Mouse (Mus musculus): ENCODE measurements around the gene Eif4enif1. TPM values are rescaled to one million over a fixed set of nuclear protein-coding genes. Genes with fewer than 3 reads are reported as not detected.

Gene Eif4enif1
- total RNA-seq, 2 experiments from 2014 or later = 41.5 to 43.0 TPM

GRCm38 (mm10) chr11:3265291-3266078 lies 63.3 kb downstream of the Eif4enif1 start:
- DNase-seq = peak in 1 of 2 experiments; percentile 20
- intact Hi-C loops (cut with DNase I) = loop anchor here (1.0 kb wide), 1 partner anchor 25 kb away; no protein-coding TSS in a partner anchor

- intact Hi-C loops (cut with DNase I) = loop anchor here (1.0 kb wide), 1 partner anchor 24 kb away; no protein-coding TSS in a partner anchor
- DNase-seq = peak; percentile 96 to 97
Measured at GRCm38 (mm10) chr11:3266079-3266685, 64.0 kb downstream of the Eif4enif1 start, which contains the start of gene Drg1. Gene Drg1 (minus strand): TSS chr11:3266415.

GRCm38 (mm10) chr11:3267133-3267532 lies 64.9 kb downstream of the Eif4enif1 start:
- no peak for DNase-seq
- intact Hi-C loops (cut with DNase I) = no loop called here

GRCm38 (mm10) chr11:3269241-3269640 lies 67.0 kb downstream of the Eif4enif1 start:
- intact Hi-C loops (cut with DNase I) = no loop called here
- no peak for DNase-seq

GRCm38 (mm10) chr11:3278351-3278750 lies 76.2 kb downstream of the Eif4enif1 start:
- DNase-seq = no peak
- intact Hi-C loops (cut with DNase I) = no loop called here

- no peak for DNase-seq
- intact Hi-C loops (cut with DNase I) = no loop called here
Measured at GRCm38 (mm10) chr11:3279729-3280128, 77.5 kb downstream of the Eif4enif1 start.

GRCm38 (mm10) chr11:3282887-3283286 lies 80.7 kb downstream of the Eif4enif1 start:
- no peak for DNase-seq
- intact Hi-C loops (cut with DNase I) = no loop called here

- intact Hi-C loops (cut with DNase I) = no loop called here
Measured at GRCm38 (mm10) chr11:3283645-3284044, 81.5 kb downstream of the Eif4enif1 start.

GRCm38 (mm10) chr11:3285940-3286339 lies 83.7 kb downstream of the Eif4enif1 start:
- DNase-seq = no peak
- intact Hi-C loops (cut with DNase I) = no loop called here

More at GRCm38 (mm10) chr11:3283645-3284044, 81.5 kb downstream of the Eif4enif1 start:
- DNase-seq = no peak

GRCm38 (mm10) chr11:3287131-3287530 lies 84.9 kb downstream of the Eif4enif1 start:
- intact Hi-C loops (cut with DNase I) = no loop called here
- no peak for DNase-seq

- intact Hi-C loops (cut with DNase I) = no loop called here
- DNase-seq = no peak
Measured at GRCm38 (mm10) chr11:3287921-3288320, 85.7 kb downstream of the Eif4enif1 start.

- peak in 1 of 2 experiments; percentile 38 for DNase-seq
- intact Hi-C loops (cut with DNase I) = no loop called here
Measured at GRCm38 (mm10) chr11:3288521-3289301, 86.5 kb downstream of the Eif4enif1 start, which contains the start of gene Patz1. Gene Patz1 (plus strand): TSS chr11:3288874.

GRCm38 (mm10) chr11:3289302-3289802 lies 87.2 kb downstream of the Eif4enif1 start:
- intact Hi-C loops (cut with DNase I) = no loop called here
- peak; percentile 78 to 79 for DNase-seq

- peak; percentile 88 to 89 for DNase-seq
- intact Hi-C loops (cut with DNase I) = loop anchor here (1.0 to 2.0 kb wide), 2 partner anchors 24 to 41 kb away; partner anchors contain the start of genes Drg1 and Pik3ip1
Measured at GRCm38 (mm10) chr11:3289803-3290639, 87.8 kb downstream of the Eif4enif1 start.

- DNase-seq = peak; percentile 56 to 57
- intact Hi-C loops (cut with DNase I) = loop anchor here (1.0 to 2.0 kb wide), 2 partner anchors 24 to 40 kb away; partner anchors contain the start of genes Drg1 and Pik3ip1
Measured at GRCm38 (mm10) chr11:3290640-3291310, 88.6 kb downstream of the Eif4enif1 start.

GRCm38 (mm10) chr11:3291311-3292061 lies 89.3 kb downstream of the Eif4enif1 start:
- peak; percentile 15 to 25 for DNase-seq
- intact Hi-C loops (cut with DNase I) = loop anchor here (2.0 kb wide), 1 partner anchor 39 kb away; the partner anchor contains the start of gene Pik3ip1

GRCm38 (mm10) chr11:3292062-3292421 lies 89.8 kb downstream of the Eif4enif1 start:
- intact Hi-C loops (cut with DNase I) = no loop called here
- DNase-seq = peak; percentile 54 to 56

- peak; percentile 23 to 44 for DNase-seq
- intact Hi-C loops (cut with DNase I) = no loop called here
Measured at GRCm38 (mm10) chr11:3292711-3293249, 90.6 kb downstream of the Eif4enif1 start.
